Mouse (Mus musculus) cerebellum, postnatal 14 days (tissue): ENCODE measurements around the gene Diras1.
A peak's percentile ranks its signal among the peaks of the same experiment; 100 is the strongest.
"Not testable (repeated sequence)": the region's sequence is repeated elsewhere in the genome, so short reads cannot be mapped to it uniquely, and the experiment has no call there.

Experiments used
- DNase-seq, 2 experiments: peaks; one replicate each; pipeline ENCODE4 v3.0.0; 2021; ENCODE audit warnings: mixed read lengths in 2 of 2

The Diras1 gene

GRCm38 (mm10) chr10:81025639-81026275 is at the start of gene Diras1:
Gene Diras1, minus strand, starts transcription at chr10:81025662.
- peak in 1 of 2 experiments; percentile 32 for DNase-seq

- DNase-seq: peak in 1 of 2 experiments; percentile 57
Measured at GRCm38 (mm10) chr10:81073464-81073863, 48.0 kb upstream of the Diras1 start.

GRCm38 (mm10) chr10:81072290-81072689 is 46.8 kb upstream of the Diras1 start:
- DNase-seq: no peak

- DNase-seq: peak; percentile 98
Measured at GRCm38 (mm10) chr10:81069836-81070235, 44.4 kb upstream of the Diras1 start, which contains the start of gene Thop1. Gene Thop1, plus strand, starts transcription at chr10:81070035.

GRCm38 (mm10) chr10:81068706-81069105 is 43.2 kb upstream of the Diras1 start:
- DNase-seq: no peak

GRCm38 (mm10) chr10:81064519-81064918 is 39.1 kb upstream of the Diras1 start:
- not testable (repeated sequence) for DNase-seq

- DNase-seq: no peak
Measured at GRCm38 (mm10) chr10:81062710-81063109, 37.2 kb upstream of the Diras1 start.

GRCm38 (mm10) chr10:81059603-81060543 is 34.4 kb upstream of the Diras1 start, which contains the start of gene Sgta:
Gene Sgta, minus strand, starts transcription at chr10:81060181.
- DNase-seq: peak; percentile 100

- DNase-seq: no peak
Measured at GRCm38 (mm10) chr10:81058896-81059295, 33.4 kb upstream of the Diras1 start.

- no peak for DNase-seq
Measured at GRCm38 (mm10) chr10:81057406-81058130, 32.1 kb upstream of the Diras1 start.

GRCm38 (mm10) chr10:81055802-81056340 is 30.4 kb upstream of the Diras1 start:
- DNase-seq: not testable (repeated sequence)

- DNase-seq: no peak
Measured at GRCm38 (mm10) chr10:81055169-81055568, 29.7 kb upstream of the Diras1 start.

- no peak for DNase-seq
Measured at GRCm38 (mm10) chr10:81052577-81052976, 27.1 kb upstream of the Diras1 start.

- DNase-seq: no peak
Measured at GRCm38 (mm10) chr10:81051133-81051532, 25.7 kb upstream of the Diras1 start.

- DNase-seq: peak in 1 of 2 experiments; percentile 64
Measured at GRCm38 (mm10) chr10:81050645-81051044, 25.2 kb upstream of the Diras1 start.

GRCm38 (mm10) chr10:81045246-81045645 is 19.8 kb upstream of the Diras1 start:
- not testable (repeated sequence) for DNase-seq

GRCm38 (mm10) chr10:81041458-81042175 is 16.2 kb upstream of the Diras1 start:
- DNase-seq: peak; percentile 83 to 89

- peak; percentile 100 for DNase-seq
Measured at GRCm38 (mm10) chr10:81036988-81037580, 11.6 kb upstream of the Diras1 start, which contains the start of gene Slc39a3. Gene Slc39a3, minus strand, starts transcription at chr10:81037426.

GRCm38 (mm10) chr10:81036251-81036650 is 10.8 kb upstream of the Diras1 start:
- peak; percentile 55 to 76 for DNase-seq

- no peak for DNase-seq
Measured at GRCm38 (mm10) chr10:81033586-81033985, 8.1 kb upstream of the Diras1 start.

- DNase-seq: peak; percentile 39 to 47
Measured at GRCm38 (mm10) chr10:81029031-81029430, 3.6 kb upstream of the Diras1 start.
